Mouse (Mus musculus) urinary bladder, postnatal 25 days (tissue): ENCODE results near the gene Olfr667.
"Not testable (repeated sequence)": the region's sequence is repeated elsewhere in the genome, so short reads cannot be mapped to it uniquely, and the experiment has no call there.

Experiments
- DNase-seq: peaks from one replicate; pipeline ENCODE4 v3.0.0; 2022; ENCODE audit warnings: low spot score

The Olfr667 gene

GRCm38 (mm10) chr7:104921382-104921781 is at the start of gene Olfr667:
Olfr667 (minus strand) TSS chr7:104921482.
- DNase-seq = no peak

GRCm38 (mm10) chr7:104962520-104962919 is 41.2 kb upstream of the Olfr667 start, which contains the start of gene Olfr670:
Olfr670 (minus strand) TSS chr7:104962620.
- DNase-seq = no peak

GRCm38 (mm10) chr7:104950234-104950633 is 29.0 kb upstream of the Olfr667 start:
- DNase-seq = not testable (repeated sequence)

- DNase-seq = no peak
Observed at GRCm38 (mm10) chr7:104933940-104934339, 12.7 kb upstream of the Olfr667 start, which contains the start of gene Olfr669. Olfr669 (plus strand) TSS chr7:104934240.

GRCm38 (mm10) chr7:104927957-104928356 is 6.7 kb upstream of the Olfr667 start, which contains the start of gene Olfr668:
Olfr668 (minus strand) TSS chr7:104928057.
- no peak for DNase-seq

- no peak for DNase-seq
Observed at GRCm38 (mm10) chr7:104895852-104896251, 25.4 kb downstream of the Olfr667 start, which contains the start of gene Olfr666. Olfr666 (minus strand) TSS chr7:104895952.

- DNase-seq = no peak
Observed at GRCm38 (mm10) chr7:104877731-104878130, 43.6 kb downstream of the Olfr667 start, which contains the start of gene Olfr665. Olfr665 (plus strand) TSS chr7:104878031.
